Mouse (Mus musculus): ENCODE measurements around the gene Mllt6. TPM values are rescaled to one million over a fixed set of nuclear protein-coding genes. Genes with fewer than 3 reads are reported as not detected.

Mllt6 gene
- 10 to 100 TPM; 67.1 to 72.5 TPM for total RNA-seq (2021)
- polyA plus RNA-seq (2012; rRNA removed) = 37.9 and 46.2 TPM in 2 replicates
- long read RNA-seq, partial matches to known transcripts = 0 of 4 reads
- long read RNA-seq, other reads (novel, unspliced or antisense) = 4 of 4 reads

GRCm38 (mm10) chr11:97662893-97663527, at the start of gene Mllt6:
Mllt6 (plus strand) TSS chr11:97663414.
- H3K79me2 ChIP-seq (replicated peaks; ENCODE audit: control insufficient read depth, insufficient read depth, low read length) = no peaks in the 10 kb centered on the region; the same call in 1 of the 2 replicates
- under 1% methylated on average over 34 of the region's 76 CpGs for WGBS
- H3K4me1 ChIP-seq (ENCODE audit: control insufficient read depth, insufficient read depth, low read length) = peaks cover 10% of the 10 kb centered on the region
- DNase-seq = peak; percentile 86
- H3K36me3 ChIP-seq (ENCODE audit: control insufficient read depth, insufficient read depth, low read length) = no peaks in the 10 kb centered on the region
- peak within 1 kb of the TSS; percentile 92 for H3K27ac ChIP-seq
- H3K27me3 ChIP-seq (ENCODE audit: control insufficient read depth, insufficient read depth, low read length) = no peaks in the 10 kb centered on the region
- H3K4me3 ChIP-seq = peak within 1 kb of the TSS; percentile 74
- peak within 1 kb of the TSS; percentile 89 for H3K9ac ChIP-seq (ENCODE audit: low read depth, low read length)
- intact Hi-C loops (cut with DNase I) = no loop called here
- TF ChIP-seq POLR2A (IDR thresholded peaks at IDR 0.05; ENCODE audit: insufficient read depth, low read depth, low read length) = no peak
- TF ChIP-seq CTCF (IDR thresholded peaks at IDR 0.05) = no peak

- intact Hi-C loops (cut with DNase I) = no loop called here
- Histone ChIP-seq H3K36me3 (ENCODE audit: control insufficient read depth, insufficient read depth, low read length) (no peaks in the 10 kb centered on the region), H3K4me1 (ENCODE audit: control insufficient read depth, insufficient read depth, low read length) (no peaks in the 10 kb centered on the region), H3K27me3 (ENCODE audit: control insufficient read depth, insufficient read depth, low read length) (no peaks in the 10 kb centered on the region; the same call in 1 of the 2 replicates), H3K27ac (no peak overlapping the region), H3K79me2 (replicated peaks; ENCODE audit: control insufficient read depth, insufficient read depth, low read length) (no peaks in the 10 kb centered on the region), H3K4me3 (no peak overlapping the region), H3K9ac (ENCODE audit: low read depth, low read length) (no peak overlapping the region)
- TF ChIP-seq POLR2A (IDR thresholded peaks at IDR 0.05; ENCODE audit: insufficient read depth, low read depth, low read length) = no peak
- TF ChIP-seq CTCF (IDR thresholded peaks at IDR 0.05) = no peak
- TF ChIP-seq EP300 (IDR thresholded peaks at IDR 0.05; ENCODE audit: insufficient read depth, low read depth, low read length) = no peak
- 77% methylated on average over 4 of the region's 4 CpGs for WGBS
- no peak for DNase-seq
These were observed 47.9 kb upstream of the Mllt6 start for GRCm38 (mm10) chr11:97615276-97615675.

- H3K27me3 ChIP-seq (ENCODE audit: control insufficient read depth, insufficient read depth, low read length) = no peaks in the 10 kb centered on the region; the same call in 1 of the 2 replicates
- intact Hi-C loops (cut with DNase I) = no loop called here
- WGBS = 66% methylated on average over 11 of the region's 11 CpGs
- no peak overlapping the region for H3K9ac ChIP-seq (ENCODE audit: low read depth, low read length)
- H3K4me3 ChIP-seq = no peak overlapping the region
- no peak for DNase-seq
- no peaks in the 10 kb centered on the region for H3K79me2 ChIP-seq (replicated peaks; ENCODE audit: control insufficient read depth, insufficient read depth, low read length)
- H3K27ac ChIP-seq = no peak overlapping the region
- H3K4me1 ChIP-seq (ENCODE audit: control insufficient read depth, insufficient read depth, low read length) = no peaks in the 10 kb centered on the region
- no peak for TF ChIP-seq POLR2A (IDR thresholded peaks at IDR 0.05; ENCODE audit: insufficient read depth, low read depth, low read length)
- no peak for TF ChIP-seq EP300 (IDR thresholded peaks at IDR 0.05; ENCODE audit: insufficient read depth, low read depth, low read length)
- no peak for TF ChIP-seq CTCF (IDR thresholded peaks at IDR 0.05)
- no peaks in the 10 kb centered on the region for H3K36me3 ChIP-seq (ENCODE audit: control insufficient read depth, insufficient read depth, low read length)
These were observed 44.8 kb upstream of the Mllt6 start for GRCm38 (mm10) chr11:97618368-97618767.

- Histone ChIP-seq H3K4me3 (no peak overlapping the region), H3K36me3 (ENCODE audit: control insufficient read depth, insufficient read depth, low read length) (no peaks in the 10 kb centered on the region), H3K27me3 (ENCODE audit: control insufficient read depth, insufficient read depth, low read length) (no peaks in the 10 kb centered on the region; the same call in 1 of the 2 replicates), H3K27ac (no peak overlapping the region), H3K79me2 (replicated peaks; ENCODE audit: control insufficient read depth, insufficient read depth, low read length) (no peaks in the 10 kb centered on the region), H3K4me1 (ENCODE audit: control insufficient read depth, insufficient read depth, low read length) (no peaks in the 10 kb centered on the region), H3K9ac (ENCODE audit: low read depth, low read length) (no peak overlapping the region)
- peak; percentile 61 for TF ChIP-seq CTCF (IDR thresholded peaks at IDR 0.05)
- no peak for TF ChIP-seq POLR2A (IDR thresholded peaks at IDR 0.05; ENCODE audit: insufficient read depth, low read depth, low read length)
- 0 out of 2 replicates have a peak, but pooled peaks have one; percentile 12 for TF ChIP-seq EP300 (IDR thresholded peaks at IDR 0.05; ENCODE audit: insufficient read depth, low read depth, low read length)
- 55% methylated on average over 5 of the region's 5 CpGs for WGBS
- intact Hi-C loops (cut with DNase I) = no loop called here
- DNase-seq = peak; percentile 43 to 49
These were observed 43.8 kb upstream of the Mllt6 start for GRCm38 (mm10) chr11:97619391-97619795.

- Histone ChIP-seq H3K4me3 (no peak overlapping the region), H3K27me3 (ENCODE audit: control insufficient read depth, insufficient read depth, low read length) (0 out of 2 replicates have a peak, but pooled peaks cover 1% of the 10 kb centered on the region), H3K36me3 (ENCODE audit: control insufficient read depth, insufficient read depth, low read length) (no peaks in the 10 kb centered on the region), H3K79me2 (replicated peaks; ENCODE audit: control insufficient read depth, insufficient read depth, low read length) (no peaks in the 10 kb centered on the region), H3K9ac (ENCODE audit: low read depth, low read length) (no peak overlapping the region), H3K27ac (no peak overlapping the region), H3K4me1 (ENCODE audit: control insufficient read depth, insufficient read depth, low read length) (no peaks in the 10 kb centered on the region)
- 2% methylated on average over 6 of the region's 6 CpGs for WGBS
- TF ChIP-seq POLR2A (IDR thresholded peaks at IDR 0.05; ENCODE audit: insufficient read depth, low read depth, low read length) (no peak), EP300 (IDR thresholded peaks at IDR 0.05; ENCODE audit: insufficient read depth, low read depth, low read length) (peak; percentile 97)
- intact Hi-C loops (cut with DNase I) = loop anchor here (1.0 to 5.0 kb wide), 3 partner anchors 45 to 133 kb away; partner anchors contain the start of gene Srcin1
- DNase-seq = peak; percentile 60 to 76
These were observed 40.8 kb upstream of the Mllt6 start for GRCm38 (mm10) chr11:97622440-97622839.

- TF ChIP-seq POLR2A (IDR thresholded peaks at IDR 0.05; ENCODE audit: insufficient read depth, low read depth, low read length) (no peak), EP300 (IDR thresholded peaks at IDR 0.05; ENCODE audit: insufficient read depth, low read depth, low read length) (no peak), CTCF (IDR thresholded peaks at IDR 0.05) (no peak)
- Histone ChIP-seq H3K36me3 (ENCODE audit: control insufficient read depth, insufficient read depth, low read length) (no peaks in the 10 kb centered on the region), H3K4me1 (ENCODE audit: control insufficient read depth, insufficient read depth, low read length) (no peaks in the 10 kb centered on the region), H3K27me3 (ENCODE audit: control insufficient read depth, insufficient read depth, low read length) (peaks cover 3% of the 10 kb centered on the region), H3K79me2 (replicated peaks; ENCODE audit: control insufficient read depth, insufficient read depth, low read length) (no peaks in the 10 kb centered on the region), H3K27ac (no peak overlapping the region), H3K9ac (ENCODE audit: low read depth, low read length) (no peak overlapping the region), H3K4me3 (no peak overlapping the region)
- DNase-seq = no peak
- WGBS = 44% methylated on average over 9 of the region's 9 CpGs
- intact Hi-C loops (cut with DNase I) = loop anchor here (5.0 kb wide), 1 partner anchor 46 kb away; the partner anchor contains the start of gene Srcin1
These were observed 40.0 kb upstream of the Mllt6 start for GRCm38 (mm10) chr11:97623166-97623565.
